Mouse (Mus musculus) myocyte (in vitro differentiated cells): Measurements from ENCODE around the gene Lmnb2.

Experiments used
- E2F4 ChIP-seq: IDR thresholded peaks from one replicate; pipeline ENCODE4 v1.6.1; 2011; ENCODE audit warnings: mild to moderate bottlenecking, control low read depth, moderate library complexity; ENCODE audit not compliant: insufficient read depth
- MAX ChIP-seq: IDR thresholded peaks from one replicate; pipeline ENCODE4 v1.6.1; 2011; ENCODE audit warnings: low read depth, mild to moderate bottlenecking, control low read depth
- POLR2A ChIP-seq: IDR thresholded peaks from one replicate; pipeline ENCODE4 v1.6.1; 2011; ENCODE audit warnings: low read depth, mild to moderate bottlenecking, control low read depth, moderate library complexity; ENCODE audit not compliant: insufficient read length

DNA sequence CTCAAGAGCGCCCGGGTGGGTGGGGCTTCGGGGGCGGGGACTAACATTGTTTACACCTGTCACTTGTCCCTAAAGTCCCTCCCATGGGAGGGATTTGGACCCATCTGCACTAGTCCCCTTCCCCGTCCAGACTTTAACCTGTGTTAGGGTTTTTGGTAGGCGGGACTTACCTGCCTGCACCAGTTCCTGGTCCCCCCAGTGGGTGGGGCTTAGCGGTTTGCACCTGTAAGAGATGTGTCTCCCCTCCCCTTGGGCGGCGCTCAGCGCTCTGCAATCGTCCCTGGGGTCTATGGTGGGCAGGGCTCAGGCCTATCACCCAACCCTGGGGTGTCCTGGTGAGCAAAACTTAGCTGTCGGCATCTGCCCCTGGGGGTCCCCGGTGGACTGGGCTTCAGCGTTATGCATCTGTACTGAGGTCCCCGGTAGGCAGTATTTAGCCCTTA, 688 bp downstream of the Lmnb2 start:
- TF ChIP-seq POLR2A (no peak), E2F4 (no peak), MAX (no peak)
